Mouse (Mus musculus) megakaryocyte, embryonic 14.5 days (primary cell): ENCODE measurements around the gene Gmds.

Experiments used
- FLI1 ChIP-seq: IDR thresholded peaks from 2 replicates; pipeline ENCODE4 v1.6.1; 2012; ENCODE audit warnings: low read length, inconsistent platforms, mixed read lengths
- GATA1 ChIP-seq: IDR thresholded peaks from 3 replicates; pipeline ENCODE4 v1.6.1; 2012; ENCODE audit warnings: mixed read lengths, low read length, inconsistent platforms, borderline replicate concordance

- TF ChIP-seq GATA1: no peak
- TF ChIP-seq FLI1: no peak
Measured at GRCm38 (mm10) chr13:32018518-32019255, 319.9 kb downstream of the Gmds start.
